Mouse (Mus musculus) urinary bladder, postnatal 14 days (tissue): ENCODE data around the gene Chad.

ENCODE experiments used
- DNase-seq: peaks from one replicate; pipeline ENCODE4 v3.0.0; 2021; ENCODE audit warnings: low spot score

Gene Chad

GRCm38 (mm10) chr11:94566534-94566933 lies 1.7 kb downstream of the Chad start:
- DNase-seq = no peak

- DNase-seq = no peak
These were observed 2.5 kb downstream of the Chad start for GRCm38 (mm10) chr11:94567326-94567725.

- DNase-seq = no peak
These were observed 5.8 kb downstream of the Chad start for GRCm38 (mm10) chr11:94570612-94571011.

GRCm38 (mm10) chr11:94571850-94572249 lies 7.0 kb downstream of the Chad start:
- DNase-seq = no peak

GRCm38 (mm10) chr11:94574560-94574959 lies 9.7 kb downstream of the Chad start:
- DNase-seq = no peak

GRCm38 (mm10) chr11:94575036-94575435 lies 10.2 kb downstream of the Chad start:
- DNase-seq = no peak

GRCm38 (mm10) chr11:94576361-94576760 lies 11.5 kb downstream of the Chad start:
- DNase-seq = no peak

GRCm38 (mm10) chr11:94580111-94580740 lies 15.4 kb downstream of the Chad start:
- no peak for DNase-seq

GRCm38 (mm10) chr11:94585091-94585490 lies 20.2 kb downstream of the Chad start:
- DNase-seq = no peak

GRCm38 (mm10) chr11:94587511-94587910 lies 22.7 kb downstream of the Chad start:
- no peak for DNase-seq

GRCm38 (mm10) chr11:94596311-94596852 lies 31.5 kb downstream of the Chad start:
- DNase-seq = no peak

GRCm38 (mm10) chr11:94597319-94597718 lies 32.5 kb downstream of the Chad start:
- peak; percentile 29 for DNase-seq

GRCm38 (mm10) chr11:94598437-94599120 lies 33.7 kb downstream of the Chad start:
- no peak for DNase-seq

- no peak for DNase-seq
These were observed 35.6 kb downstream of the Chad start for GRCm38 (mm10) chr11:94600447-94600846.

GRCm38 (mm10) chr11:94601321-94602281 lies 36.8 kb downstream of the Chad start, which contains the start of gene Acsf2:
Gene Acsf2 (minus strand): TSS chr11:94601871.
- DNase-seq = peak; percentile 87

GRCm38 (mm10) chr11:94602356-94602955 lies 37.6 kb downstream of the Chad start:
- no peak for DNase-seq

GRCm38 (mm10) chr11:94610744-94611740 lies 46.2 kb downstream of the Chad start:
- peak; percentile 57 for DNase-seq

- DNase-seq = no peak
These were observed 49.8 kb downstream of the Chad start for GRCm38 (mm10) chr11:94614603-94615002.

- DNase-seq = no peak
These were observed 50.6 kb downstream of the Chad start for GRCm38 (mm10) chr11:94615494-94615893.

GRCm38 (mm10) chr11:94617646-94618045 lies 52.8 kb downstream of the Chad start:
- DNase-seq = no peak
